Comparison of ENCODE assay signal across 28 mouse cellular contexts in the genomic region with DNA sequence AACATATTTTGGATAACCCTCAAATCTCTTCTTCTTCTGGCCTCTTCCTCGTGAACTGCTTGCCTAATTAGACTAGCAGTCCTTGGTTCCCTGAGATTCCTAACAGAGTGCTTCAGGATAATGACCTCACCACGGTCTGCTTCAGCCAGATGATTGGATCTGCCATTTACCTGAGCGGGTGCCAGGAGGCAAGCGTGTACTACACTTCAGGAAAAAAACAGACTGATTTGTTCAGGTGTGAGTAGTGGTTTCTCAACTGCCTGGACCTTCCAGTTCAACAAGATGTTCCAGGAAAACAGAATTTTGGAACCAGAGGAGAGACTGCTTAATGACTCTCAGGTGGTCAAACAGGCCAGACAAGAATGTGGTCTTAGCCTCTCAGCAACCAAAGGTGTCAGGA.
DNase-seq lines count a peak whose midpoint lies in the region; ATAC-seq and TF ChIP-seq lines count a peak whose summit lies in the region.
"Had no signal": no experiment of that assay in that cellular context is flagged by ENCODE, and none has a peak within 500 bp of the region (broad histone marks: within the 10 kb centered on the region; RNA-seq: fewer than 3 reads in every experiment).

No protein-coding gene starts in this region.

- no peak overlapping the region for H3K9ac ChIP-seq in limb, embryonic 14.5 days (ENCODE audit: low read depth, low read length, severe bottlenecking)
- no peak overlapping the region for H3K9ac ChIP-seq in lung, embryonic 16.5 days (ENCODE audit: low read length)
- no peak overlapping the region for H3K9ac ChIP-seq in midbrain, embryonic 16.5 days (ENCODE audit: low read depth, low read length)
- H3K9ac ChIP-seq: limb, embryonic 12.5 days; liver, embryonic 12.5 days; midbrain, embryonic 15.5 days; neural tube, embryonic 13.5 days; stomach, embryonic 15.5 days had no signal

- H3K36me3 ChIP-seq in limb, embryonic 14.5 days (ENCODE audit: control insufficient read depth, insufficient read depth, low read length), result no peaks in the 10 kb centered on the region
- H3K36me3 ChIP-seq in lung, embryonic 16.5 days (ENCODE audit: control insufficient read depth, insufficient read depth, low read length), result no peaks in the 10 kb centered on the region
- no peaks in the 10 kb centered on the region for H3K36me3 ChIP-seq in midbrain, embryonic 16.5 days (ENCODE audit: control insufficient read depth, insufficient read depth, low read length)
- H3K36me3 ChIP-seq: hindbrain, embryonic 10.5 days; limb, embryonic 12.5 days; liver, embryonic 12.5 days; midbrain, embryonic 15.5 days; neural tube, embryonic 13.5 days; stomach, embryonic 15.5 days had no signal

- no peak overlapping the region for H3K4me2 ChIP-seq in limb, embryonic 14.5 days (replicated peaks; ENCODE audit: low read depth, low read length, severe bottlenecking)
- 0 out of 2 replicates have a peak overlapping the region, but pooled peaks have one; percentile 16 for H3K4me2 ChIP-seq in lung, embryonic 16.5 days (ENCODE audit: low read depth, low read length)
- no peak overlapping the region for H3K4me2 ChIP-seq in midbrain, embryonic 16.5 days (ENCODE audit: low read length)
- H3K4me2 ChIP-seq: heart, embryonic 11.5 days; limb, embryonic 12.5 days; liver, embryonic 12.5 days; midbrain, embryonic 15.5 days; neural tube, embryonic 13.5 days; stomach, embryonic 15.5 days had no signal

- DNase-seq in urinary bladder, postnatal 14 days (ENCODE audit: low spot score), result peak; percentile 20
- no peak for DNase-seq in urinary bladder, postnatal 10 days (ENCODE audit: low spot score)
- DNase-seq in limb, embryonic 14.5 days (ENCODE audit: low spot score), result peak; percentile 22
- DNase-seq in lung, postnatal 4 days, result peak; percentile 51 to 76
- no peak for DNase-seq in adrenal gland, postnatal 36 days
- DNase-seq: adrenal gland, postnatal 25 days; cerebellum, adult 9-11 months; heart, adult 11 months; kidney, adult 9 months; kidney, postnatal 14 days; retina, postnatal 1 day; right cerebral cortex, postnatal 25 days; thymus, postnatal 25 days had no signal

- WGBS in limb, embryonic 14.5 days, result 60% methylated on average over 4 of the region's 4 CpGs
- WGBS in lung, embryonic 16.5 days, result 47% methylated on average over 4 of the region's 4 CpGs
- 86% methylated on average over 4 of the region's 4 CpGs for WGBS in midbrain, embryonic 16.5 days

- no peak overlapping the region for H3K4me3 ChIP-seq in limb, embryonic 14.5 days (replicated peaks; ENCODE audit: low read length)
- H3K4me3 ChIP-seq in lung, embryonic 16.5 days (ENCODE audit: low read length), result no peak overlapping the region
- no peak overlapping the region for H3K4me3 ChIP-seq in midbrain, embryonic 16.5 days (ENCODE audit: low read depth, low read length)
- H3K4me3 ChIP-seq: hindbrain, embryonic 10.5 days; layer of hippocampus, adult 2 months; limb, embryonic 12.5 days; liver, embryonic 12.5 days; midbrain, embryonic 15.5 days; myocyte; neural tube, embryonic 13.5 days; stomach, embryonic 15.5 days had no signal

- TF ChIP-seq POLR2A in limb, embryonic 14.5 days (IDR thresholded peaks at IDR 0.05; ENCODE audit: borderline replicate concordance, extremely low read depth, insufficient read depth, insufficient read length), result no peak

- no peak for ATAC-seq in limb, embryonic 14.5 days (ENCODE audit: low FRiP score, low read depth)
- peak; percentile 89 for ATAC-seq in lung, embryonic 16.5 days (ENCODE audit: low read depth)
- no peak for ATAC-seq in midbrain, embryonic 16.5 days
- ATAC-seq: forebrain, embryonic 14.5 days; hindbrain, postnatal 0 days; intestine, embryonic 16.5 days; liver, embryonic 12.5 days; midbrain, embryonic 15.5 days had no signal

- no peaks in the 10 kb centered on the region for H3K27me3 ChIP-seq in limb, embryonic 14.5 days (ENCODE audit: control insufficient read depth, insufficient read depth, low read length)
- peaks cover 2% of the 10 kb centered on the region; the same call in 1 of the 2 replicates for H3K27me3 ChIP-seq in lung, embryonic 16.5 days (ENCODE audit: control insufficient read depth, insufficient read depth, low read depth, low read length)
- peaks cover 4% of the 10 kb centered on the region; the same call in 1 of the 2 replicates for H3K27me3 ChIP-seq in midbrain, embryonic 16.5 days (ENCODE audit: control insufficient read depth, insufficient read depth, low read depth, low read length)
- H3K27me3 ChIP-seq: liver, embryonic 12.5 days; stomach, embryonic 15.5 days had no signal

- no peaks in the 10 kb centered on the region for H3K9me3 ChIP-seq in limb, embryonic 14.5 days (ENCODE audit: control insufficient read depth, low read length)
- H3K9me3 ChIP-seq in lung, embryonic 16.5 days (ENCODE audit: control insufficient read depth, low read length), result no peaks in the 10 kb centered on the region
- H3K9me3 ChIP-seq in midbrain, embryonic 16.5 days (replicated peaks; ENCODE audit: control insufficient read depth, low read length, poor library complexity, severe bottlenecking), result no peaks in the 10 kb centered on the region
- H3K9me3 ChIP-seq: hindbrain, embryonic 10.5 days; limb, embryonic 12.5 days; liver, embryonic 12.5 days; midbrain, embryonic 15.5 days; neural tube, embryonic 13.5 days; stomach, embryonic 15.5 days had no signal

- no peak overlapping the region for H3K27ac ChIP-seq in limb, embryonic 14.5 days (replicated peaks; ENCODE audit: low read depth, low read length)
- H3K27ac ChIP-seq in lung, embryonic 16.5 days (ENCODE audit: low read length), result no peak overlapping the region; the same call in 1 of the 2 replicates
- H3K27ac ChIP-seq in midbrain, embryonic 16.5 days (ENCODE audit: low read length), result no peak overlapping the region
- H3K27ac ChIP-seq: hindbrain, embryonic 10.5 days; hindbrain, postnatal 0 days; layer of hippocampus, adult 2 months; limb, embryonic 12.5 days; liver, embryonic 12.5 days; macrophage; midbrain, embryonic 15.5 days; neural tube, embryonic 13.5 days; stomach, embryonic 15.5 days had no signal

- peaks cover 4% of the 10 kb centered on the region; the same call in 1 of the 2 replicates for H3K4me1 ChIP-seq in limb, embryonic 14.5 days (ENCODE audit: control insufficient read depth, insufficient read depth, low read length)
- peaks cover 5% of the 10 kb centered on the region for H3K4me1 ChIP-seq in lung, embryonic 16.5 days (replicated peaks; ENCODE audit: control insufficient read depth, insufficient read depth, low read length)
- no peaks in the 10 kb centered on the region for H3K4me1 ChIP-seq in midbrain, embryonic 16.5 days (ENCODE audit: control insufficient read depth, insufficient read depth, low read length)
- H3K4me1 ChIP-seq: hindbrain, embryonic 10.5 days; limb, embryonic 12.5 days; liver, embryonic 12.5 days; midbrain, embryonic 15.5 days; neural tube, embryonic 13.5 days; stomach, embryonic 15.5 days had no signal

Comparison
In these comparisons a context has a peak if more than half of its experiments do, and no peak if none do; other contexts are left out.
1. DNase-seq: peak in urinary bladder, postnatal 14 days (single experiment), limb, embryonic 14.5 days (single experiment) and lung, postnatal 4 days (2 of 2); none in urinary bladder, postnatal 10 days (single experiment) and adrenal gland, postnatal 36 days (0 of 2).